Mouse (Mus musculus): ENCODE results near the gene Hmgn5. TPM values are rescaled to one million over a fixed set of nuclear protein-coding genes. Genes with fewer than 3 reads are reported as not detected.

Gene Hmgn5
- polyA plus RNA-seq (2015; fragmentation: Nextera tagmentation; extraction: Ambion mirVana) = 8.3 and 14.4 TPM in 2 replicates

GRCm38 (mm10) chrX:109013283-109013682 lies at the start of gene Hmgn5:
Gene Hmgn5, minus strand, starts transcription at chrX:109013404.
- Histone ChIP-seq H3K4me1 (no peaks in the 10 kb centered on the region), H3K4me3 (replicated peaks) (peak within 1 kb of the TSS; percentile 47), H3K4me2 (peak within 1 kb of the TSS; percentile 58), H3K36me3 (no peaks in the 10 kb centered on the region), H3K9me3 (replicated peaks) (no peaks in the 10 kb centered on the region), H3K27me3 (replicated peaks) (no peaks in the 10 kb centered on the region), H3K27ac (replicated peaks) (peak within 1 kb of the TSS; percentile 69), H3K9ac (replicated peaks) (peak within 1 kb of the TSS; percentile 38)
- peak; percentile 98 for ATAC-seq (ENCODE audit: low FRiP score)
- 29% methylated on average over 25 of the region's 25 CpGs for WGBS

DNA sequence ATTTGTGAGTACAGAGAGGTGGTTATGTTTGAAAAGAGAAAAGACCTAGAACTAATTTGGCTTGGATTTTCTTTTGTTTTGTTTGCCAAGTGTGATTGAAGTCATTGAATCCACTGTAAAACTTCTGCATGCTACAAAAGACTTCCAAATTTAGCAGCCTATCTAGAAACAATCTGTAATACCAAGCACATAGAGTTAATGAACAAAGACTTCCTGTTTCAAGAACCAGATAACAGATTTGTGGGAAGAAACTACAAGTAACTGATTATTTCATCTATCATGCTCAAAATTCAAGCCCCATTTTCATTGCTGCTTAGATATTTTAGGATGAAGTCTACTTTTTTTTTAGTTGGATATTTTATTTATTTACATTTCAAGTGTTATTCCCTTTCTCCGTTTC lies 34.6 kb upstream of the Hmgn5 start:
- no peak for ATAC-seq (ENCODE audit: low FRiP score)
- H3K4me2 ChIP-seq = no peak overlapping the region
- H3K9ac ChIP-seq (replicated peaks) = no peak overlapping the region
- 82% methylated on average over 1 of the region's 1 CpGs for WGBS
- no peak overlapping the region for H3K4me3 ChIP-seq (replicated peaks)
- H3K27me3 ChIP-seq (replicated peaks) = no peaks in the 10 kb centered on the region
- H3K27ac ChIP-seq (replicated peaks) = no peak overlapping the region
- H3K36me3 ChIP-seq = no peaks in the 10 kb centered on the region
- no peaks in the 10 kb centered on the region for H3K9me3 ChIP-seq (replicated peaks)
- no peaks in the 10 kb centered on the region for H3K4me1 ChIP-seq

- H3K4me3 ChIP-seq (replicated peaks) = no peak overlapping the region
- no peaks in the 10 kb centered on the region for H3K9me3 ChIP-seq (replicated peaks)
- no peak for ATAC-seq (ENCODE audit: low FRiP score)
- no peak overlapping the region for H3K9ac ChIP-seq (replicated peaks)
- H3K4me2 ChIP-seq = no peak overlapping the region
- no peak overlapping the region for H3K27ac ChIP-seq (replicated peaks)
- WGBS = 92% methylated on average over 1 of the region's 1 CpGs
- no peaks in the 10 kb centered on the region for H3K27me3 ChIP-seq (replicated peaks)
- H3K36me3 ChIP-seq = no peaks in the 10 kb centered on the region
- H3K4me1 ChIP-seq = no peaks in the 10 kb centered on the region
Observed at GRCm38 (mm10) chrX:109026224-109026623, 13.0 kb upstream of the Hmgn5 start.

DNA sequence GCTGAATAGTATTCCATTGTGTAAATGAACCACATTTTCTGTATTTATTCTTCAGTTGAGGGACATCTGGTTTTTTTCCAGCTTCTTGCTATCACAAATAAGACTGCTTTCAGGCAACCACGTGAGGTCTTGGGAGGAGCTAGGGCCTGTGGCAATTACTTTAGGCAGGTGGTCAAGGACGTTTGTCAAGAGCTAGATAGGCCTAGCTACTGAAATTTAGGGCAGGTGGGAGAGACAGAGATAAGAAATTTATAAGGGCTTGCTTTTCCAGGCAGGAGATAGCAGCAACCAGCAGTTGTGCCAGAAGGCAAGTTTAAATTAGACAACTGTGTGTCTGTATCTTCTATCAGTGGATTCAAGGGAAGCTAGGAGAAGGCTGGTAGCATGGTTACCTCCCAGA lies 7.7 kb upstream of the Hmgn5 start:
- no peak overlapping the region for H3K4me2 ChIP-seq
- ATAC-seq (ENCODE audit: low FRiP score) = no peak
- H3K4me3 ChIP-seq (replicated peaks) = no peak overlapping the region
- H3K27me3 ChIP-seq (replicated peaks) = no peaks in the 10 kb centered on the region
- H3K4me1 ChIP-seq = no peaks in the 10 kb centered on the region
- no peak overlapping the region for H3K27ac ChIP-seq (replicated peaks)
- 64% methylated on average over 2 of the region's 2 CpGs for WGBS
- H3K36me3 ChIP-seq = no peaks in the 10 kb centered on the region
- H3K9ac ChIP-seq (replicated peaks) = no peak overlapping the region
- H3K9me3 ChIP-seq (replicated peaks) = no peaks in the 10 kb centered on the region

- Histone ChIP-seq H3K4me2 (peak overlapping the region; percentile 58), H3K9me3 (replicated peaks) (no peaks in the 10 kb centered on the region), H3K4me3 (replicated peaks) (peak overlapping the region; percentile 47), H3K4me1 (no peaks in the 10 kb centered on the region), H3K9ac (replicated peaks) (no peak overlapping the region), H3K27me3 (replicated peaks) (no peaks in the 10 kb centered on the region), H3K27ac (replicated peaks) (no peak overlapping the region), H3K36me3 (no peaks in the 10 kb centered on the region)
- WGBS = 38% methylated on average over 4 of the region's 4 CpGs
- ATAC-seq (ENCODE audit: low FRiP score) = no peak
Observed at GRCm38 (mm10) chrX:109014166-109014565, 962 bp upstream of the Hmgn5 start.

- H3K4me1 ChIP-seq = no peaks in the 10 kb centered on the region
- WGBS = 16% methylated on average over 17 of the region's 17 CpGs
- H3K4me2 ChIP-seq = peak overlapping the region; percentile 58
- H3K27me3 ChIP-seq (replicated peaks) = no peaks in the 10 kb centered on the region
- ATAC-seq (ENCODE audit: low FRiP score) = peak; percentile 81
- H3K27ac ChIP-seq (replicated peaks) = peak overlapping the region; percentile 63; the same call in 1 of the 2 replicates
- no peaks in the 10 kb centered on the region for H3K36me3 ChIP-seq
- no peaks in the 10 kb centered on the region for H3K9me3 ChIP-seq (replicated peaks)
- peak overlapping the region; percentile 33; the same call in 1 of the 2 replicates for H3K9ac ChIP-seq (replicated peaks)
- H3K4me3 ChIP-seq (replicated peaks) = peak overlapping the region; percentile 47
Observed at GRCm38 (mm10) chrX:109013686-109014085, 482 bp upstream of the Hmgn5 start.

- ATAC-seq (ENCODE audit: low FRiP score) = peak; percentile 88
Observed at GRCm38 (mm10) chrX:109012371-109013031, 703 bp downstream of the Hmgn5 start.

DNA sequence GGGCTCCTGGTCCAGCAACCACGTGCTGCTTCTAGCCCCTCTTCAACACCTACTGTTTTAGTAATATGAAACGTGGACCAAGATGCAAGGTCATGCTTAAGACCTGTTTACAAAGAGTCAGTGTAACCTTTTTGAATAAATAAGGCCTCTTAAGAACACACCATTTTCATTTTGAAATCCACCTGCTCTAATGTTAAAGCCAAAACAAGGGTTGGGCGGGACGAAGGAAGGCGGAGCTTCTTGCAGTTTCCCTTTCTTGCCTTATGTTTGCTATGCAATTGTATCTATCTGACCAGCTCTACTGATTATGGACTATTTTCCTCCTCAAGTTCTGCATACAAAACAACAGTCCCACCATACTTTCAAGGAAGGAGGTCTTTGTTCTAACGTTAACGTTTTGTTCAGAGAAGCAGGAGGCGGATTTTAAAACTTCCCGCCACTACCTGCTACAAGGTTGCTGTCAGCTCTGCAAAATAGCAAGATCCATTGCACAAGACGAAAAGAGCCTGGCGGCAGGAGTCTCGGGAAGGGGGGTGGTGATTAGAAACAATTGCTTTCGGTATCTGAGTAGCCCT lies 1.5 kb downstream of the Hmgn5 start:
- Histone ChIP-seq H3K36me3 (no peaks in the 10 kb centered on the region), H3K27me3 (replicated peaks) (no peaks in the 10 kb centered on the region), H3K9me3 (replicated peaks) (no peaks in the 10 kb centered on the region), H3K4me2 (peak overlapping the region; percentile 58), H3K4me3 (replicated peaks) (peak overlapping the region; percentile 47), H3K4me1 (no peaks in the 10 kb centered on the region), H3K27ac (replicated peaks) (no peak overlapping the region), H3K9ac (replicated peaks) (0 out of 2 replicates have a peak overlapping the region, but pooled peaks have one; percentile 26)
- WGBS = 35% methylated on average over 13 of the region's 13 CpGs
- ATAC-seq (ENCODE audit: low FRiP score) = no peak

More at GRCm38 (mm10) chrX:109012371-109013031, 703 bp downstream of the Hmgn5 start:
- Histone ChIP-seq H3K9ac (replicated peaks) (peak overlapping the region; percentile 38; the same call in 1 of the 2 replicates), H3K27me3 (replicated peaks) (no peaks in the 10 kb centered on the region), H3K9me3 (replicated peaks) (no peaks in the 10 kb centered on the region), H3K27ac (replicated peaks) (peak overlapping the region; percentile 69), H3K4me3 (replicated peaks) (peak overlapping the region; percentile 47), H3K36me3 (no peaks in the 10 kb centered on the region), H3K4me2 (peak overlapping the region; percentile 58), H3K4me1 (no peaks in the 10 kb centered on the region)
- WGBS = 28% methylated on average over 23 of the region's 23 CpGs

GRCm38 (mm10) chrX:109001277-109001676 lies 11.9 kb downstream of the Hmgn5 start:
- no peak for ATAC-seq (ENCODE audit: low FRiP score)
- H3K27me3 ChIP-seq (replicated peaks) = no peaks in the 10 kb centered on the region
- no peaks in the 10 kb centered on the region for H3K9me3 ChIP-seq (replicated peaks)
- H3K27ac ChIP-seq (replicated peaks) = no peak overlapping the region
- no peaks in the 10 kb centered on the region for H3K36me3 ChIP-seq
- no peak overlapping the region for H3K4me2 ChIP-seq
- H3K4me1 ChIP-seq = no peaks in the 10 kb centered on the region
- WGBS = 74% methylated on average over 4 of the region's 4 CpGs
- no peak overlapping the region for H3K9ac ChIP-seq (replicated peaks)
- H3K4me3 ChIP-seq (replicated peaks) = no peak overlapping the region

Other genes with a start within 250 kb of the Hmgn5 start
- gene Brwd3, start 179.0 kb downstream of the Hmgn5 start, polyA plus RNA-seq (2015; fragmentation: Nextera tagmentation; extraction: Ambion mirVana) = 2.1 and 2.4 TPM in 2 replicates
- gene Sh3bgrl, start 82.0 kb upstream of the Hmgn5 start, polyA plus RNA-seq (2015; fragmentation: Nextera tagmentation; extraction: Ambion mirVana) = 169 and 178 TPM in 2 replicates
- gene Gm6377, start 183.4 kb upstream of the Hmgn5 start, polyA plus RNA-seq (2015; fragmentation: Nextera tagmentation; extraction: Ambion mirVana) = not detected in 2 replicates

Measured in neural tube, embryonic 15.5 days (tissue).